Mouse (Mus musculus) midbrain, embryonic 14.5 days (tissue): ENCODE measurements around the gene Nek6. TPM values are rescaled to one million over a fixed set of nuclear protein-coding genes. Genes with fewer than 3 reads are reported as not detected.

ENCODE experiments used
- ATAC-seq: fragments of 200-750 bp; cut with Nextera tagmentation; 2 replicates; pipeline ENCODE4 v1.8.0; 2017; ENCODE audit warnings: moderate number of reproducible peaks, moderate library complexity; ENCODE audit not compliant: low FRiP score, low TSS enrichment
- DNase-seq: peaks from one replicate; pipeline ENCODE4 v3.0.0-alpha.2; 2015
- H3K27ac ChIP-seq: fragments of 300-500 bp; sonication (generic); replicated peaks from 2 replicates; pipeline ENCODE4 v1.5.1; 2014; ENCODE audit warnings: mild to moderate bottlenecking, low read depth, low read length, moderate library complexity
- H3K27me3 ChIP-seq: fragments of 300-500 bp; sonication (generic); 2 replicates; pipeline ENCODE4 v1.6.1; 2014; ENCODE audit warnings: low read length, control low read depth, mixed read lengths; ENCODE audit not compliant: control insufficient read depth, insufficient read depth
- H3K36me3 ChIP-seq: fragments of 300-500 bp; sonication (generic); 2 replicates; pipeline ENCODE4 v1.6.1; 2014; ENCODE audit warnings: low read length, control low read depth; ENCODE audit not compliant: control insufficient read depth, insufficient read depth
- H3K4me1 ChIP-seq: fragments of 300-500 bp; sonication (generic); 2 replicates; pipeline ENCODE4 v1.6.1; 2014; ENCODE audit warnings: mild to moderate bottlenecking, antibody characterized with exemption, low read length, control low read depth; ENCODE audit not compliant: control insufficient read depth, insufficient read depth
- H3K4me2 ChIP-seq: fragments of 300-500 bp; sonication (generic); 2 replicates; pipeline ENCODE4 v1.6.1; 2014; ENCODE audit warnings: mild to moderate bottlenecking, low read length, moderate library complexity
- H3K4me3 ChIP-seq: fragments of 300-500 bp; sonication (generic); replicated peaks from 2 replicates; pipeline ENCODE4 v1.5.1; 2014; ENCODE audit warnings: low read depth, low read length
- H3K9ac ChIP-seq: fragments of 300-500 bp; sonication (generic); replicated peaks from 2 replicates; pipeline ENCODE4 v1.6.1; 2014; ENCODE audit warnings: mild to moderate bottlenecking, low read length, moderate library complexity
- H3K9me3 ChIP-seq: fragments of 300-500 bp; sonication (generic); 2 replicates; pipeline ENCODE4 v1.6.1; 2016; ENCODE audit warnings: low read length, control low read depth, mixed read lengths; ENCODE audit not compliant: control insufficient read depth
- WGBS: fragments of 180-500 bp; shearing (Covaris S2); extraction: QIAGEN DNeasy Blood & Tissue Kit; methylation state at CpG from one replicate; pipeline ENCODE4 v1.1.7; 2014; 5-methylcytosine and 5-hydroxymethylcytosine counted together
- polyA plus RNA-seq: library from polyadenylated mRNA; unstranded; fragments of >200 nt; fragmentation: Nextera tagmentation; extraction: Ambion mirVana; gene quantifications from 2 replicates; pipeline ENCODE4 v1.2.1, GENCODE M21; 2014

The Nek6 gene
- polyA plus RNA-seq, 1 experiment from 2014 or later = 62.3 TPM

DNA sequence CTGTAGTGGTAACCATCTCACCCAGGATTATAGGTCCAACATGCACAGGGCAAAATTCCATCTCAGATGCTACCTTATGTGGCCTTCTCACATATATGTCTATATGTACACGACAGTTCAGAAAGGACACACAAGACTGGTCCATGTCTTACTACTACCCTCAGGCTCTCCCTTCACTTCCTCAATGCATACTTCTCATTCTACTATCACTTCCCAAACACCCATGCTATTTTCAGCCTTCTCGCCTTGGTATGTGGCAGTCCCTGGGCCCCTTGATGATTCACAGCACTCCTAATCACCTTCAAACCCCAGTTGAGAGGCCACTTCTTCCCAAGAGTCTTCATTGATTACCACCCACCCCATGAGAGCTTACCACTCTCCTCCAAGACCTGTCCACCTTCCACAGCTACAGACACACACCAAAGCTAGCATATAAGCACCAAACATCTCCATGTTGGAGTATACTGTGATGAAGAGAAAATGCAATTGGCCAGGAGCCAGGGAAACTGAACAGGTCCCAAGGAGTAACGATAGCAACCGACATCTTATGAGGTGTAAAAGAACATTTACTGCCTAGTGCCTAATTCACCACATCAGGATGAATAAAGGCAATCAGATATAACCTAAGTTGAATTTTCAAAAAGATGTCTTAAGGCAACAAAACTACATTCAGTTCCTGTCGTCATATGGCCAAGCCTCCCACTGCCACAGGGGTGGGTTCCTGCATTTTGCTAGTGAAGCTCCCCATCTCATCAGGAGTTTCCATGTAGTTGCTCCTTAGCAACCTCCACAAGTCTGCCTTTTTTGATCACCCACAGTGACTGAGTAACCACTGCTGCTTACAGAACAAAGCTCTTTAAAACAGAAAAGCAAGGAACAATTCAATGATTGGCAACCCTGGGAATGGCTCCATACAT, 105.8 kb downstream of the Nek6 start:
- Histone ChIP-seq H3K4me3 (no peak overlapping the region), H3K36me3 (peaks cover 12% of the 10 kb centered on the region; the same call in 1 of the 2 replicates), H3K4me2 (no peak overlapping the region), H3K4me1 (peaks cover 42% of the 10 kb centered on the region), H3K9ac (no peak overlapping the region), H3K9me3 (no peaks in the 10 kb centered on the region), H3K27ac (no peak overlapping the region), H3K27me3 (no peaks in the 10 kb centered on the region)
- WGBS = 89% methylated on average over 5 of the region's 5 CpGs
- DNase-seq (no peak), ATAC-seq (no peak)

DNA sequence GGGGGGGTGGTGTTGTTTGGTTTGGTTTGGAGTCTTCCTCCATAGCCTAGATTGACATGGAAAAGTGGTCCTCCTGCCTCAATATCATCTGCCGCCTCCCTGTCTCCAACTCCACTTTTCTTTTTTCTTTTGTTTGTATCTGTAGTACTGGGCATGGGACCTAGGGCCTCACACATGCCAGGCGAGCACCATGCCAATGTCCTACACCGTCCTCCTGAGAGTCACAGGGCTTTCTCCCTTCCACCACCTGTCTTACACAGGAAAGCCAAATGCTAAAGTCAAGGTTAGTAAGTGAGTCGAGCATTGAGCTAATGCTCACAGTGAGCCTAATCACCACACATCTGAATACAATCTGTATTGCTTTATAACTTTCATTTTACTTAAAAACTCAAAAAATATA, 108.3 kb downstream of the Nek6 start:
- Histone ChIP-seq H3K27ac (no peak overlapping the region), H3K4me2 (no peak overlapping the region), H3K4me1 (peaks cover 37% of the 10 kb centered on the region), H3K27me3 (no peaks in the 10 kb centered on the region), H3K9ac (no peak overlapping the region), H3K36me3 (0 out of 2 replicates have a peak, but pooled peaks cover 5% of the 10 kb centered on the region), H3K4me3 (no peak overlapping the region), H3K9me3 (no peaks in the 10 kb centered on the region)
- WGBS = 83% methylated on average over 4 of the region's 4 CpGs
- DNase-seq = no peak
- ATAC-seq = no peak

DNA sequence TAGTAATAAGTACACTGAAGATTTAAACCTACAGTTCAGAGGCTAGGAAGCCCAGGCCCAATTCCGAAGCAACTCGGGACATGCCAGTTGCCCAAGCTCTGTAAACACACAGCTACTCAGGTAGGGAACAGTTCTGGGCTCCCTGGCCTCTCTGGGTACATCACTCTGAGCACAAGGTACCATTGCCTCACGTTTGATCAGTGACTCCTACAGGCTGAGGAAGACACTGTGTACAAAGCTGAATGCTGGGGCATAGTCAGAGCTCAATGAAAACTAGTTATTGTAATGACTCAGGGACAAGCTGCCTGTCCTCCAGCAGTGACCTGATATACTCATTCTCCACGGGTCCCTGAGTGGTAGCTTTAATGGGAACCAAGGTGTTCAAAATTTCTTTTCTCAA, 109.6 kb downstream of the Nek6 start:
- H3K27ac ChIP-seq = peak overlapping the region; percentile 75
- DNase-seq (peak; percentile 13), ATAC-seq (no peak)
- H3K4me3 ChIP-seq = no peak overlapping the region
- H3K9ac ChIP-seq = no peak overlapping the region
- H3K4me2 ChIP-seq = 0 out of 2 replicates have a peak overlapping the region, but pooled peaks have one; percentile 4
- WGBS = 79% methylated on average over 4 of the region's 4 CpGs
- H3K9me3 ChIP-seq = no peaks in the 10 kb centered on the region
- H3K4me1 ChIP-seq = peaks cover 24% of the 10 kb centered on the region
- no peaks in the 10 kb centered on the region for H3K27me3 ChIP-seq
- H3K36me3 ChIP-seq = peaks cover 10% of the 10 kb centered on the region; the same call in 1 of the 2 replicates

DNA sequence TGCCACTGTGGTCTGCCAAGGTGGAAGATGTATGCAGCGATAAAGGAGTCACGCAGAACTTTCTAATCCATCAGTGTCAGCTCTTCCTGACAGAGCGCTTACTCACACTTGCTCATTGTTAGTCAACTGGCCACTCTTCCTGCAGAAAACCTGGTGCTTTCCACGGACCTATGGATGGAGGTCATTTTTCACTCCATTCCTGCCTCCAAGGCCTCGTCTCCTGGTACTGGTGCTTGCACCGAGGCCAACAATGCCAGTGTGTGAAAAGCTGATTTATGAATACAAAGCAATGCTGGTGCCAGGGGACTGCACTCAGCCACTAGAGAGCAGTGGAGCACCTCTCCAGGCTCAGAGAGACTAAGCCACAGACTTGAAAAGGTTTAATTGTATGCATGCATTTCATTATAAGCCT, 110.2 kb downstream of the Nek6 start:
- no peak overlapping the region for H3K4me3 ChIP-seq
- WGBS = 23% methylated on average over 6 of the region's 6 CpGs
- peak; percentile 82 for ATAC-seq

DNA sequence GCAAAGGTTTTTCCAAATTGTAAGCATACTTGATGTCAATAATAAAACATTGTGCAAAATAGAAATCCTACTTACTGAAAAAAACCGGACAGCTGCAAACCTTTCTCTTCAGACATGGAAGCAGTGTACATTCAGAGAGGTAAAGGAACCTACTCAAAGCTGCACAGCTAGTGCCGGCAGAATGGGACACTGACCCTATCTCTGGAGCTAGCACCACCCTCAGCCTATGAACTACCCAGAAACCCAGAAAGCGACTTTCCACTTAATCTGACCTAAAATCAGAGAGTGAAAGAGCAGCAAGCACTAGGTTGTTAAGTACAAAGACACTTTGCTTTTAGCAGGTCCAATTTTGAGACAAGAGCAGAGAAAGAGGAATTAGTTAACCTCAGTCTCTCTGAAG, 112.0 kb downstream of the Nek6 start:
- DNase-seq = no peak
- no peak for ATAC-seq
- Histone ChIP-seq H3K9ac (no peak overlapping the region), H3K4me3 (no peak overlapping the region), H3K4me2 (no peak overlapping the region), H3K4me1 (peaks cover 20% of the 10 kb centered on the region), H3K9me3 (no peaks in the 10 kb centered on the region), H3K36me3 (peaks cover 24% of the 10 kb centered on the region), H3K27me3 (no peaks in the 10 kb centered on the region), H3K27ac (no peak overlapping the region)
- WGBS = 88% methylated on average over 3 of the region's 3 CpGs

More for the DNA sequence above, 110.2 kb downstream of the Nek6 start:
- DNase-seq = peak; percentile 85
- Histone ChIP-seq H3K36me3 (peaks cover 16% of the 10 kb centered on the region; the same call in 1 of the 2 replicates), H3K9ac (no peak overlapping the region; the same call in 1 of the 2 replicates), H3K4me1 (peaks cover 20% of the 10 kb centered on the region), H3K27me3 (no peaks in the 10 kb centered on the region), H3K9me3 (no peaks in the 10 kb centered on the region), H3K27ac (peak overlapping the region; percentile 75), H3K4me2 (peak overlapping the region; percentile 4; the same call in 1 of the 2 replicates)

DNA sequence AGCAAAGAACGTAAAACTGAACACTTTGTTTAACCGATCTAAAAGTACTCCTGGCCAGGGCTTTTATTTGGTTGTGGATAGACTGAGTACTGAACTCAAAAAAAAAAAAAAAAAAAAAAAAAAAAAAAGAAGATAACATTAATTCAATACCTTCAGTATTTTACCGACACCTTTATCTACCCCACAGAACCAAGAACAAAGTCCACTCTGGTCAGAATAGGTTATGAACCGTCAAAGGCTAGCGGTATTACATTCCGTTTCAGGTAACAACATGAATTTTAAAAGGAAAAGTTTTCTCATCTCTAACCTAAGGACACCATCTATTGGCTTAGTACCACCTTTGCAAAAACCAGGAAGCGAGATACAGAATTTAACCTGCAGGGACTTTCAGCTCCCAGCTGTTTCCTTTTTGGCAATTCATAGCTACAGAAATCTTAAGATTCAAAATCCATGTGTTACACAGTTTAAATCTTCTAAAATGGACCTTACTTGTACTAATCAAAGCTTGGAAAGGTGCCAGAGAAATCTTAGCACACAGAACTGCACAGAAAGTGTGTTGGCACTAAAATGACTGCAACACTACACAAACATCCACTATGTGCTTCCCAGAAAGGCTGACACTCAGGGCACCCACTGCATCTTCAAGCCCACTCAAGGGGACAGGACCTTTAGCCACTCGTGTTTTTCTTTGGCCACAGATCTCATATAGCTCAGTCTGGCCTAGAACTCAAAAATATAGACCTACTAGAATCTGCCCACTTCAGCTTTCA, 112.6 kb downstream of the Nek6 start:
- Histone ChIP-seq H3K4me1 (peaks cover 20% of the 10 kb centered on the region), H3K9me3 (no peaks in the 10 kb centered on the region), H3K36me3 (peaks cover 30% of the 10 kb centered on the region), H3K9ac (no peak overlapping the region), H3K27me3 (no peaks in the 10 kb centered on the region), H3K4me3 (no peak overlapping the region), H3K27ac (no peak overlapping the region), H3K4me2 (no peak overlapping the region)
- DNase-seq (no peak), ATAC-seq (no peak)
- 91% methylated on average over 8 of the region's 8 CpGs for WGBS

DNA sequence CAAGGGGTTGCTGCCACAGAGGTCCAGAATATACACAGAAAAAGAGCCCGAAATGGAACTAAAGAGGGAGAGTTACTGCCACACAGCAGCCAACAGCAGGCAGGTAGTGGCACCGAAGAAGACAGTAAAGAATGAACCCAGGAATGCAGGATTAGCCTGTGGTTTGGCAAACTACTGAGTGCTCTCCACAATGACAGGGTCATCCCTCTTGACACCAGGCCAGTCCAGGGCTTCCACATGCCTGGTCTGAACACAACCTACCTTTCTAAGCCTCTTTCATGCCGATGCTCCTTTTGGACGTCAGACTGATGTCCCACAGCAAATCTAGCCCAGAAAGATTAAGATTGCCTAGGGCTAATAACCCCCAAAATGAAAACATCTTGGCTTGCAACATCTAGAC, 117.4 kb downstream of the Nek6 start:
- Histone ChIP-seq H3K4me3 (no peak overlapping the region), H3K4me2 (no peak overlapping the region), H3K9ac (no peak overlapping the region), H3K4me1 (no peaks in the 10 kb centered on the region), H3K27ac (no peak overlapping the region), H3K9me3 (no peaks in the 10 kb centered on the region), H3K27me3 (no peaks in the 10 kb centered on the region), H3K36me3 (peaks cover 71% of the 10 kb centered on the region)
- 95% methylated on average over 4 of the region's 4 CpGs for WGBS
- DNase-seq (no peak), ATAC-seq (no peak)

DNA sequence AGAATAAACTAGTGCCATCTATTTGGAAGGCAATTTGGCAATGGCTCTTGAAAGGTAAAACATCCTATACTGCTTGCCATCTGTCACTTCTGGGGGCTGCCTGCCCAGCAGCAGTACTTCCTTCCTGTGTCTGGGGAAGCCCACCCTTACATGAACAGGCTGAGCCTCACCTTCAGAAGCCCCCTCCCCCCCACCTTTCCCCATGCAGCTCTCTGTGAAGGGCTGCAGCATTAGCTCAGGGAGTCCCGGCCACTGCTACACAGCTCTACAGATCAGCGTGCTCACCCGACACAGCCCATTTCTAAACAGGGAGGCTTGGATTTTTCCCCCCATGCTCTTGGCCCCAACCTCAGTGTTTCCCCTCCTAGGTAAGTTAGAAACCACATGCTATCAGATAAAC, 118.0 kb downstream of the Nek6 start:
- ATAC-seq = no peak
- H3K4me2 ChIP-seq = no peak overlapping the region
- no peak overlapping the region for H3K27ac ChIP-seq
- no peaks in the 10 kb centered on the region for H3K9me3 ChIP-seq
- no peaks in the 10 kb centered on the region for H3K4me1 ChIP-seq
- no peaks in the 10 kb centered on the region for H3K27me3 ChIP-seq
- DNase-seq = no peak
- H3K36me3 ChIP-seq = peaks cover 77% of the 10 kb centered on the region
- H3K4me3 ChIP-seq = no peak overlapping the region
- no peak overlapping the region for H3K9ac ChIP-seq
- 92% methylated on average over 3 of the region's 3 CpGs for WGBS
